ENCODE assay signal across 25 mouse cellular contexts in genomic region chr3:41597036-41597435, GRCm38 (mm10).
"Had no signal": no experiment of that assay in that cellular context is flagged by ENCODE, and none has a peak within 500 bp of the region (broad histone marks: within the 10 kb centered on the region; RNA-seq: fewer than 3 reads in every experiment).

No protein-coding gene starts in this region.

- H3K4me1 ChIP-seq: lung, embryonic 15.5 days; midbrain, embryonic 15.5 days; neural tube, embryonic 12.5 days; neural tube, embryonic 15.5 days had no signal

- H3K9ac ChIP-seq: limb, embryonic 13.5 days; lung, embryonic 15.5 days; midbrain, embryonic 15.5 days; neural tube, embryonic 12.5 days; neural tube, embryonic 15.5 days had no signal

- H3K9me3 ChIP-seq: limb, embryonic 13.5 days; lung, embryonic 15.5 days; megakaryocyte, embryonic 14.5 days; midbrain, embryonic 15.5 days; neural tube, embryonic 12.5 days; neural tube, embryonic 15.5 days had no signal

- ATAC-seq: intestine, embryonic 16.5 days; midbrain, embryonic 15.5 days had no signal

- H3K27ac ChIP-seq: layer of hippocampus, adult 2 months; left cerebral cortex, adult 2 months; limb, embryonic 13.5 days; lung, embryonic 15.5 days; midbrain, embryonic 15.5 days; neural tube, embryonic 12.5 days; neural tube, embryonic 15.5 days; stomach, postnatal 0 days had no signal

- DNase-seq: kidney, adult 18-20 months; kidney, adult 9 months; kidney, postnatal 25 days; layer of hippocampus, adult 9-11 months; left cerebral cortex, postnatal 4 days; lung, adult 18-20 months; lung, postnatal 10 days; lung, postnatal 36 days; right cerebral cortex, adult 18-20 months; right cerebral cortex, postnatal 14 days; right cerebral cortex, postnatal 4 days; thymus, adult 2 months; thymus, postnatal 14 days; thymus, postnatal 4 days had no signal

- H3K27me3 ChIP-seq: limb, embryonic 13.5 days; lung, embryonic 15.5 days; megakaryocyte, embryonic 14.5 days; midbrain, embryonic 15.5 days; neural tube, embryonic 12.5 days; neural tube, embryonic 15.5 days had no signal

- H3K4me3 ChIP-seq: layer of hippocampus, adult 2 months; left cerebral cortex, adult 2 months; limb, embryonic 13.5 days; lung, embryonic 15.5 days; megakaryocyte, embryonic 14.5 days; midbrain, embryonic 15.5 days; neural tube, embryonic 12.5 days; neural tube, embryonic 15.5 days had no signal

- H3K4me2 ChIP-seq: limb, embryonic 13.5 days; lung, embryonic 15.5 days; midbrain, embryonic 11.5 days; midbrain, embryonic 15.5 days; neural tube, embryonic 12.5 days; neural tube, embryonic 15.5 days had no signal
